Mouse (Mus musculus) hindbrain, embryonic 10.5 days (tissue): ENCODE measurements at regions not wholly inside any gene's neighbourhood (a gene's known extent, or its start where the extent isn't known, plus 50 kb on each side); places are given as distances from the start of the nearest gene placed in this dataset.

Experiments
- DNase-seq: peaks from one replicate; pipeline ENCODE4 v3.0.0-alpha.2; 2017; ENCODE audit warnings: low spot score
- H3K27ac ChIP-seq: fragments of 300-500 bp; sonication (generic); 2 replicates; pipeline ENCODE4 v1.5.1; 2016; ENCODE audit warnings: mild to moderate bottlenecking, moderate library complexity
- H3K27me3 ChIP-seq: fragments of 300-500 bp; sonication (generic); 2 replicates; pipeline ENCODE4 v1.6.1; 2016; ENCODE audit warnings: mild to moderate bottlenecking; ENCODE audit not compliant: poor library complexity, insufficient read depth, severe bottlenecking
- H3K36me3 ChIP-seq: fragments of 300-500 bp; sonication (generic); 2 replicates; pipeline ENCODE4 v1.6.1; 2016; ENCODE audit warnings: mild to moderate bottlenecking, moderate library complexity
- H3K4me1 ChIP-seq: fragments of 300-500 bp; sonication (generic); replicated peaks from 2 replicates; pipeline ENCODE4 v1.6.1; 2016; ENCODE audit warnings: mild to moderate bottlenecking
- H3K4me3 ChIP-seq: fragments of 300-500 bp; sonication (generic); 2 replicates; pipeline ENCODE4 v1.5.1; 2016; ENCODE audit warnings: mild to moderate bottlenecking, moderate library complexity
- H3K9me3 ChIP-seq: fragments of 300-500 bp; sonication (generic); 2 replicates; pipeline ENCODE4 v1.6.1; 2016; ENCODE audit warnings: mild to moderate bottlenecking, moderate library complexity
- WGBS: fragments of 180-500 bp; shearing (Covaris S2); methylation state at CpG from one replicate; pipeline ENCODE4 v1.1.7; 2016; 5-methylcytosine and 5-hydroxymethylcytosine counted together

- DNase-seq = no peak
- H3K4me1 ChIP-seq = peaks cover 24% of the 10 kb centered on the region
- WGBS = 85% methylated on average over 6 of the region's 6 CpGs
- H3K4me3 ChIP-seq = no peak overlapping the region
- H3K36me3 ChIP-seq = no peaks in the 10 kb centered on the region
- H3K27ac ChIP-seq = 0 out of 2 replicates have a peak overlapping the region, but pooled peaks have one; percentile 24
- no peaks in the 10 kb centered on the region for H3K27me3 ChIP-seq
- H3K9me3 ChIP-seq = no peaks in the 10 kb centered on the region
These were observed 51.3 kb upstream of the Mrtfb start for GRCm38 (mm10) chr16:13204948-13205470.

GRCm38 (mm10) chr16:13205855-13206254 is 50.4 kb upstream of the Mrtfb start:
- WGBS = 41% methylated on average over 5 of the region's 5 CpGs
- Histone ChIP-seq H3K9me3 (no peaks in the 10 kb centered on the region), H3K4me1 (peaks cover 21% of the 10 kb centered on the region), H3K36me3 (no peaks in the 10 kb centered on the region), H3K4me3 (no peak overlapping the region), H3K27ac (no peak overlapping the region), H3K27me3 (no peaks in the 10 kb centered on the region)
- peak; percentile 39 for DNase-seq
